ENCODE assay signal across 8 mouse cellular contexts in genomic region chrX:7947108-7947899, GRCm38 (mm10). TPM values are rescaled to one million over a fixed set of nuclear protein-coding genes. Genes with fewer than 3 reads are reported as not detected.
DNase-seq lines count a peak whose midpoint lies in the region; ATAC-seq and TF ChIP-seq lines count a peak whose summit lies in the region.

Gene Hdac6 (minus strand): TSS chrX:7947889.

- peak within 1 kb of the TSS; percentile 54 for H3K4me3 ChIP-seq in left cerebral cortex, adult 2 months
- peak within 1 kb of the TSS; percentile 53 for H3K4me3 ChIP-seq in forebrain, embryonic 15.5 days
- peak within 1 kb of the TSS; percentile 43 for H3K4me3 ChIP-seq in intestine, embryonic 14.5 days (ENCODE audit: low read depth, low read length)
- H3K4me3 ChIP-seq in limb, embryonic 11.5 days (ENCODE audit: low read depth, low read length), result peak within 1 kb of the TSS; percentile 36
- H3K4me3 ChIP-seq in small intestine, adult 2 months (ENCODE audit: low read depth, low read length), result peak within 1 kb of the TSS; percentile 80

- no peak for TF ChIP-seq POLR2A in small intestine, adult 2 months (IDR thresholded peaks at IDR 0.05; ENCODE audit: low read depth, low read length)

- intact Hi-C loops in left cerebral cortex, adult 2 months (cut with DNase I), result no loop called here

- no peaks in the 10 kb centered on the region for H3K9me3 ChIP-seq in forebrain, embryonic 15.5 days
- H3K9me3 ChIP-seq in intestine, embryonic 14.5 days (ENCODE audit: control insufficient read depth, low read length), result no peaks in the 10 kb centered on the region
- no peaks in the 10 kb centered on the region for H3K9me3 ChIP-seq in limb, embryonic 11.5 days (ENCODE audit: control insufficient read depth, low read length)

- peak within 1 kb of the TSS; percentile 50 for H3K4me2 ChIP-seq in forebrain, embryonic 15.5 days (replicated peaks)
- H3K4me2 ChIP-seq in intestine, embryonic 14.5 days (ENCODE audit: low read length), result peak within 1 kb of the TSS; percentile 52
- H3K4me2 ChIP-seq in limb, embryonic 11.5 days (ENCODE audit: low read depth, severe bottlenecking), result peak within 1 kb of the TSS; percentile 50

- no peaks in the 10 kb centered on the region for H3K27me3 ChIP-seq in forebrain, embryonic 15.5 days
- H3K27me3 ChIP-seq in intestine, embryonic 14.5 days (replicated peaks; ENCODE audit: control insufficient read depth, insufficient read depth, low read length), result no peaks in the 10 kb centered on the region
- H3K27me3 ChIP-seq in limb, embryonic 11.5 days (ENCODE audit: control insufficient read depth, insufficient read depth, low read length), result no peaks in the 10 kb centered on the region
- no peaks in the 10 kb centered on the region for H3K27me3 ChIP-seq in small intestine, adult 2 months (ENCODE audit: control insufficient read depth, insufficient read depth, low read length)

- no peak for TF ChIP-seq CTCF in left cerebral cortex, adult 2 months (IDR thresholded peaks at IDR 0.05)
- no peak for TF ChIP-seq CTCF in small intestine, adult 2 months (IDR thresholded peaks at IDR 0.05; ENCODE audit: extremely low read depth, insufficient read length, insufficient replicate concordance, low read depth, low read length)

- peak in 1 of 2 experiments; percentile 11 for DNase-seq in left cerebral cortex, adult 2 months (ENCODE audit: extremely low spot score in 1 of 2, low spot score in 2 of 2)
- DNase-seq in left cerebral cortex, adult 9 months (ENCODE audit: low spot score in 2 of 2), result no peak
- DNase-seq in adrenal gland, postnatal 10 days, result peak; percentile 9
- no peak for DNase-seq in intestine, embryonic 14.5 days (ENCODE audit: low spot score)
- peak; percentile 23 for DNase-seq in limb, embryonic 11.5 days (ENCODE audit: low spot score)
- no peak for DNase-seq in right cerebral cortex, postnatal 14 days

- peak; percentile 60 for ATAC-seq in forebrain, embryonic 15.5 days (replicated peaks)
- ATAC-seq in intestine, embryonic 14.5 days (replicated peaks; ENCODE audit: low FRiP score, low TSS enrichment, low read depth), result peak; percentile 44
- peak; percentile 41 for ATAC-seq in limb, embryonic 11.5 days (ENCODE audit: insufficient number of reproducible peaks, low FRiP score, low TSS enrichment, low read depth)

- H3K36me3 ChIP-seq in forebrain, embryonic 15.5 days, result no peaks in the 10 kb centered on the region
- H3K36me3 ChIP-seq in intestine, embryonic 14.5 days (ENCODE audit: control insufficient read depth, insufficient read depth, low read length), result 0 out of 2 replicates have a peak, but pooled peaks cover 2% of the 10 kb centered on the region
- no peaks in the 10 kb centered on the region for H3K36me3 ChIP-seq in limb, embryonic 11.5 days (ENCODE audit: control insufficient read depth, insufficient read depth, low read length)
- no peaks in the 10 kb centered on the region for H3K36me3 ChIP-seq in small intestine, adult 2 months (ENCODE audit: control insufficient read depth, insufficient read depth, low read length)

- 23% methylated on average over 35 of the region's 37 CpGs for whole genome bisulfite sequencing in forebrain, embryonic 15.5 days
- WGBS in intestine, embryonic 14.5 days, result 17% methylated on average over 37 of the region's 37 CpGs
- 18% methylated on average over 36 of the region's 37 CpGs for WGBS in limb, embryonic 11.5 days
- 15% methylated on average over 36 of the region's 37 CpGs for WGBS in small intestine, adult 2 months

- H3K27ac ChIP-seq in left cerebral cortex, adult 2 months, result peak within 1 kb of the TSS; percentile 82
- H3K27ac ChIP-seq in forebrain, embryonic 15.5 days (replicated peaks), result peak within 1 kb of the TSS; percentile 63
- peak within 1 kb of the TSS; percentile 43; the same call in 1 of the 2 replicates for H3K27ac ChIP-seq in intestine, embryonic 14.5 days (ENCODE audit: low read depth)
- no peak within 1 kb of the TSS for H3K27ac ChIP-seq in limb, embryonic 11.5 days (replicated peaks; ENCODE audit: low read depth, low read length)
- no peak within 1 kb of the TSS for H3K27ac ChIP-seq in small intestine, adult 2 months (ENCODE audit: insufficient read depth, low read depth, low read length)

- H3K9ac ChIP-seq in forebrain, embryonic 15.5 days (replicated peaks), result peak within 1 kb of the TSS; percentile 58
- peak within 1 kb of the TSS; percentile 37 for H3K9ac ChIP-seq in intestine, embryonic 14.5 days (ENCODE audit: low read length)
- peak within 1 kb of the TSS; percentile 58 for H3K9ac ChIP-seq in limb, embryonic 11.5 days (ENCODE audit: low read length)

- H3K4me1 ChIP-seq in forebrain, embryonic 15.5 days, result 0 out of 2 replicates have a peak, but pooled peaks cover 4% of the 10 kb centered on the region
- no peaks in the 10 kb centered on the region for H3K4me1 ChIP-seq in intestine, embryonic 14.5 days (replicated peaks; ENCODE audit: control insufficient read depth, insufficient read depth, low read length)
- H3K4me1 ChIP-seq in limb, embryonic 11.5 days (ENCODE audit: control insufficient read depth, insufficient read depth, low read length), result no peaks in the 10 kb centered on the region
- no peaks in the 10 kb centered on the region; the same call in 1 of the 2 replicates for H3K4me1 ChIP-seq in small intestine, adult 2 months (ENCODE audit: control insufficient read depth, insufficient read depth, insufficient read length, low read length)

RNA-seq across cellular contexts. Expression of gene Hdac6, which starts in this region (rescaled TPM):
- total RNA-seq in left cerebral cortex, adult 2 months (2021), result 10 to 100 TPM; 50.3 to 52.7 TPM
- total RNA-seq in adrenal gland, postnatal 10 days (2021), result 10 to 100 TPM; 17.9 to 19.2 TPM
- 51.3 and 55.7 TPM in 2 replicates for polyA plus RNA-seq in forebrain, embryonic 15.5 days (2015; fragmentation: Nextera tagmentation; extraction: Ambion mirVana)
- polyA plus RNA-seq in intestine, embryonic 14.5 days (2014; fragmentation: Nextera tagmentation; extraction: Ambion mirVana), result 22.4 and 24.3 TPM in 2 replicates
- polyA plus RNA-seq in limb, embryonic 11.5 days (2014; fragmentation: Nextera tagmentation; extraction: Ambion mirVana), result 42.7 and 43.6 TPM in 2 replicates
- polyA plus RNA-seq in small intestine, adult 2 months (2012; rRNA removed), result 5.8 and 11.0 TPM in 2 replicates

Comparison
In these comparisons a context has a peak if more than half of its experiments do, and no peak if none do; other contexts are left out.
1. DNase-seq: peak in adrenal gland, postnatal 10 days (single experiment) and limb, embryonic 11.5 days (single experiment); none in left cerebral cortex, adult 9 months (0 of 2), intestine, embryonic 14.5 days (single experiment) and right cerebral cortex, postnatal 14 days (single experiment).
2. H3K27ac ChIP-seq: peak in left cerebral cortex, adult 2 months (single experiment), forebrain, embryonic 15.5 days (single experiment) and intestine, embryonic 14.5 days (single experiment); none in limb, embryonic 11.5 days (single experiment) and small intestine, adult 2 months (single experiment).
3. Peak in every context shown above with its lines, with median percentiles within 50 percentile points of each other: H3K4me3 ChIP-seq, ATAC-seq, H3K4me2 ChIP-seq and H3K9ac ChIP-seq.